ENCODE assay signal across 21 mouse cellular contexts in genomic region chr5:47608318-47608717, GRCm38 (mm10).
DNase-seq lines count a peak whose midpoint lies in the region; ATAC-seq and TF ChIP-seq lines count a peak whose summit lies in the region.
"Had no signal": no experiment of that assay in that cellular context is flagged by ENCODE, and none has a peak within 500 bp of the region (broad histone marks: within the 10 kb centered on the region; RNA-seq: fewer than 3 reads in every experiment).

No protein-coding gene starts in this region.

- no peaks in the 10 kb centered on the region for H3K36me3 ChIP-seq in limb, embryonic 14.5 days (ENCODE audit: control insufficient read depth, insufficient read depth, low read length)
- H3K36me3 ChIP-seq in limb, embryonic 10.5 days = no peaks in the 10 kb centered on the region
- H3K36me3 ChIP-seq: hindbrain, embryonic 15.5 days; kidney, embryonic 15.5 days; liver, embryonic 12.5 days; midbrain, embryonic 13.5 days; stomach, embryonic 15.5 days had no signal

- intact Hi-C loops in heart, postnatal 25 days (cut with DNase I) = no loop called here

- H3K27me3 ChIP-seq in limb, embryonic 14.5 days (ENCODE audit: control insufficient read depth, insufficient read depth, low read length) = no peaks in the 10 kb centered on the region
- no peaks in the 10 kb centered on the region for H3K27me3 ChIP-seq in limb, embryonic 10.5 days (ENCODE audit: low read depth, poor library complexity, severe bottlenecking)
- H3K27me3 ChIP-seq: CH12.LX; hindbrain, embryonic 15.5 days; kidney, embryonic 15.5 days; liver, embryonic 12.5 days; midbrain, embryonic 13.5 days; stomach, embryonic 15.5 days had no signal

- H3K4me2 ChIP-seq in limb, embryonic 14.5 days (replicated peaks; ENCODE audit: low read depth, low read length, severe bottlenecking) = no peak overlapping the region
- H3K4me2 ChIP-seq: hindbrain, embryonic 15.5 days; kidney, embryonic 15.5 days; liver, embryonic 12.5 days; midbrain, embryonic 13.5 days; stomach, embryonic 15.5 days had no signal

- no peak for TF ChIP-seq POLR2A in limb, embryonic 14.5 days (IDR thresholded peaks at IDR 0.05; ENCODE audit: borderline replicate concordance, extremely low read depth, insufficient read depth, insufficient read length)

- peak; percentile 60 for DNase-seq in adrenal gland, postnatal 10 days
- DNase-seq in adrenal gland, postnatal 4 days (ENCODE audit: low spot score in 2 of 2) = no peak
- DNase-seq in heart, adult 8-10 months (ENCODE audit: low spot score) = peak; percentile 38
- no peak for DNase-seq in heart, postnatal 25 days (ENCODE audit: low spot score)
- DNase-seq in limb, embryonic 14.5 days (ENCODE audit: low spot score) = peak; percentile 65
- no peak for DNase-seq in limb, embryonic 10.5 days (ENCODE audit: low spot score)
- DNase-seq in adipocyte (ENCODE audit: low spot score) = peak; percentile 53
- DNase-seq: cerebellum, adult 8-10 months; embryo, embryonic 11 days; gastrocnemius, adult 2 months; spleen, adult 18-20 months; thymus, postnatal 36 days had no signal

- no peaks in the 10 kb centered on the region for H3K4me1 ChIP-seq in limb, embryonic 14.5 days (ENCODE audit: control insufficient read depth, insufficient read depth, low read length)
- no peaks in the 10 kb centered on the region for H3K4me1 ChIP-seq in limb, embryonic 10.5 days
- H3K4me1 ChIP-seq: hindbrain, embryonic 15.5 days; kidney, embryonic 15.5 days; liver, embryonic 12.5 days; midbrain, embryonic 13.5 days; stomach, embryonic 15.5 days had no signal

- H3K4me3 ChIP-seq in limb, embryonic 14.5 days (replicated peaks; ENCODE audit: low read length) = no peak overlapping the region
- H3K4me3 ChIP-seq in limb, embryonic 10.5 days = no peak overlapping the region
- H3K4me3 ChIP-seq: gastrocnemius, adult 2 months; hindbrain, embryonic 15.5 days; kidney, embryonic 15.5 days; liver, embryonic 12.5 days; midbrain, embryonic 13.5 days; stomach, embryonic 15.5 days had no signal

- H3K9ac ChIP-seq in limb, embryonic 14.5 days (ENCODE audit: low read depth, low read length, severe bottlenecking) = no peak overlapping the region
- H3K9ac ChIP-seq: hindbrain, embryonic 15.5 days; kidney, embryonic 15.5 days; liver, embryonic 12.5 days; midbrain, embryonic 13.5 days; stomach, embryonic 15.5 days had no signal

- no peak overlapping the region for H3K27ac ChIP-seq in limb, embryonic 14.5 days (replicated peaks; ENCODE audit: low read depth, low read length)
- H3K27ac ChIP-seq in limb, embryonic 10.5 days = no peak overlapping the region
- H3K27ac ChIP-seq: gastrocnemius, adult 2 months; hindbrain, embryonic 15.5 days; kidney, embryonic 15.5 days; liver, embryonic 12.5 days; macrophage; midbrain, embryonic 13.5 days; stomach, embryonic 15.5 days had no signal

- 33% methylated on average over 1 of the region's 1 CpGs for WGBS in limb, embryonic 14.5 days
- WGBS in limb, embryonic 10.5 days = 74% methylated on average over 1 of the region's 1 CpGs

- no peaks in the 10 kb centered on the region for H3K9me3 ChIP-seq in limb, embryonic 14.5 days (ENCODE audit: control insufficient read depth, low read length)
- H3K9me3 ChIP-seq in limb, embryonic 10.5 days (replicated peaks) = no peaks in the 10 kb centered on the region
- H3K9me3 ChIP-seq: kidney, embryonic 15.5 days; liver, embryonic 12.5 days; midbrain, embryonic 13.5 days; stomach, embryonic 15.5 days had no signal

- no peak for ATAC-seq in limb, embryonic 14.5 days (ENCODE audit: low FRiP score, low read depth)
- no peak for ATAC-seq in activated CD4-positive, CD25-positive, alpha-beta regulatory T cell, adult 4 months
- ATAC-seq: forebrain, embryonic 16.5 days; liver, embryonic 12.5 days; midbrain, embryonic 13.5 days had no signal

Comparison
In these comparisons a context has a peak if more than half of its experiments do, and no peak if none do; other contexts are left out.
1. DNase-seq: peak in adrenal gland, postnatal 10 days (single experiment), heart, adult 8-10 months (single experiment), limb, embryonic 14.5 days (single experiment) and adipocyte (single experiment); none in adrenal gland, postnatal 4 days (0 of 2), heart, postnatal 25 days (single experiment) and limb, embryonic 10.5 days (single experiment).